Mouse (Mus musculus) activated CD4-positive, CD25-positive, alpha-beta regulatory T cell (primary cell): ENCODE data around the gene Josd1. TPM values are rescaled to one million over a fixed set of nuclear protein-coding genes. Genes with fewer than 3 reads are reported as not detected.

ENCODE experiments used
- polyA plus RNA-seq, 2 experiments: library from polyadenylated mRNA; unstranded; fragments of 100-300 nt; shearing (Covaris generic); gene quantifications; one replicate each; pipeline ENCODE4 v1.2.1; 2017

Gene Josd1
- polyA plus RNA-seq = 10 to 100 TPM; 18.0 to 24.0 TPM

GRCm38 (mm10) chr15:79687646-79688267 is at the start of gene Josd1:
Gene Josd1, minus strand, starts transcription at chr15:79687919.

GRCm38 (mm10) chr15:79690426-79691022 is 2.8 kb upstream of the Josd1 start, which contains the start of gene Gtpbp1:
Gene Gtpbp1, plus strand, starts transcription at chr15:79690845.

GRCm38 (mm10) chr15:79670249-79670971 is 17.3 kb downstream of the Josd1 start, which contains the start of gene Tomm22:
Gene Tomm22, plus strand, starts transcription at chr15:79670861.

GRCm38 (mm10) chr15:79658531-79659375 is 29.0 kb downstream of the Josd1 start, which contains the start of the genes Fam227a and Cby1:
Gene Fam227a, minus strand, starts transcription at chr15:79658956.
Gene Cby1, plus strand, starts transcription at chr15:79659199.

Other genes with a start within 250 kb of the Josd1 start
- 10 to 100 TPM; 30.0 to 31.2 TPM for gene Csnk1e, start 232.4 kb downstream of the Josd1 start, polyA plus RNA-seq
- not detected for gene Kcnj4, start 182.7 kb downstream of the Josd1 start, polyA plus RNA-seq
- under 1 TPM in 1 of 2 experiments, not detected in 1; 0.57 TPM for gene Kdelr3, start 171.5 kb downstream of the Josd1 start, polyA plus RNA-seq
- 10 to 100 TPM; 31.1 to 53.5 TPM for gene Ddx17, start 141.2 kb downstream of the Josd1 start, polyA plus RNA-seq
- gene Dmc1, start 82.8 kb downstream of the Josd1 start, polyA plus RNA-seq = under 1 TPM; 0.22 to 0.47 TPM
- under 1 TPM; 0.06 to 0.53 TPM for gene Fam227a, start 29.0 kb downstream of the Josd1 start, polyA plus RNA-seq
- gene Cby1, start 28.7 kb downstream of the Josd1 start, polyA plus RNA-seq = 10 to 100 TPM; 12.4 to 12.5 TPM
- 100 to 1,000 TPM; 225 to 260 TPM for gene Tomm22, start 17.1 kb downstream of the Josd1 start, polyA plus RNA-seq
- 10 to 100 TPM; 78.3 to 90.4 TPM for gene Gtpbp1, start 2.9 kb upstream of the Josd1 start, polyA plus RNA-seq
- 10 to 100 TPM; 64.0 to 69.2 TPM for gene Sun2, start 54.6 kb upstream of the Josd1 start, polyA plus RNA-seq
- gene Dnal4, start 89.9 kb upstream of the Josd1 start, polyA plus RNA-seq = 1 to 10 TPM; 8.6 to 9.9 TPM
- gene Nptxr, start 116.8 kb upstream of the Josd1 start, polyA plus RNA-seq = under 1 TPM; 0.12 to 0.29 TPM
- not detected for gene Npcd, start 146.3 kb upstream of the Josd1 start, polyA plus RNA-seq
- gene Cbx6, start 146.8 kb upstream of the Josd1 start, polyA plus RNA-seq = 10 to 100 TPM; 19.6 to 32.8 TPM
- 100 to 1,000 TPM; 406 to 436 TPM for gene Apobec3, start 203.7 kb upstream of the Josd1 start, polyA plus RNA-seq